Mouse (Mus musculus) 3134 (cell line): ENCODE results near the gene Itga4.

Experiments used
- DNase-seq: peaks from one replicate; pipeline ENCODE4 v3.0.0-alpha.2; 2011; ENCODE audit warnings: low spot score; ENCODE audit not compliant: insufficient read length; ENCODE audit errors: extremely low read depth

The Itga4 gene

GRCm38 (mm10) chr2:79265665-79266064 lies 10.4 kb downstream of the Itga4 start:
- no peak for DNase-seq

GRCm38 (mm10) chr2:79266480-79266879 lies 11.3 kb downstream of the Itga4 start:
- no peak for DNase-seq

GRCm38 (mm10) chr2:79267181-79267580 lies 12.0 kb downstream of the Itga4 start:
- DNase-seq, result no peak

GRCm38 (mm10) chr2:79268863-79269262 lies 13.6 kb downstream of the Itga4 start:
- DNase-seq, result no peak

- no peak for DNase-seq
Observed at GRCm38 (mm10) chr2:79270034-79270535, 14.9 kb downstream of the Itga4 start.

- no peak for DNase-seq
Observed at GRCm38 (mm10) chr2:79271838-79272237, 16.6 kb downstream of the Itga4 start.

- DNase-seq, result no peak
Observed at GRCm38 (mm10) chr2:79278581-79278980, 23.4 kb downstream of the Itga4 start.

- DNase-seq, result no peak
Observed at GRCm38 (mm10) chr2:79284206-79284605, 29.0 kb downstream of the Itga4 start.

- DNase-seq, result no peak
Observed at GRCm38 (mm10) chr2:79290149-79290548, 34.9 kb downstream of the Itga4 start.

- DNase-seq, result no peak
Observed at GRCm38 (mm10) chr2:79291922-79292321, 36.7 kb downstream of the Itga4 start.

- DNase-seq, result no peak
Observed at GRCm38 (mm10) chr2:79292431-79292830, 37.2 kb downstream of the Itga4 start.

GRCm38 (mm10) chr2:79302398-79302797 lies 47.2 kb downstream of the Itga4 start:
- no peak for DNase-seq

GRCm38 (mm10) chr2:79307549-79307948 lies 52.3 kb downstream of the Itga4 start:
- no peak for DNase-seq

GRCm38 (mm10) chr2:79309454-79310118 lies 54.4 kb downstream of the Itga4 start:
- DNase-seq, result no peak

- no peak for DNase-seq
Observed at GRCm38 (mm10) chr2:79312499-79312898, 57.3 kb downstream of the Itga4 start.

GRCm38 (mm10) chr2:79315108-79315507 lies 59.9 kb downstream of the Itga4 start:
- no peak for DNase-seq

GRCm38 (mm10) chr2:79316182-79316880 lies 61.1 kb downstream of the Itga4 start:
- DNase-seq, result no peak

GRCm38 (mm10) chr2:79328079-79328478 lies 72.9 kb downstream of the Itga4 start:
- DNase-seq, result no peak

GRCm38 (mm10) chr2:79334661-79335060 lies 79.4 kb downstream of the Itga4 start:
- no peak for DNase-seq

GRCm38 (mm10) chr2:79336141-79336540 lies 80.9 kb downstream of the Itga4 start:
- no peak for DNase-seq

- no peak for DNase-seq
Observed at GRCm38 (mm10) chr2:79339003-79339402, 83.8 kb downstream of the Itga4 start.

GRCm38 (mm10) chr2:79343115-79343514 lies 87.9 kb downstream of the Itga4 start:
- DNase-seq, result no peak
